Mouse (Mus musculus) intestine, embryonic 15.5 days (tissue): ENCODE measurements around the gene Plcxd2. TPM values are rescaled to one million over a fixed set of nuclear protein-coding genes. Genes with fewer than 3 reads are reported as not detected.
A peak's percentile ranks its signal among the peaks of the same experiment; 100 is the strongest.

Experiments
- ATAC-seq: fragments of 200-750 bp; cut with Nextera tagmentation; 2 replicates; pipeline ENCODE4 v1.8.0; 2017; ENCODE audit warnings: moderate TSS enrichment, moderate library complexity
- H3K27ac ChIP-seq: fragments of 300-500 bp; sonication (generic); 2 replicates; pipeline ENCODE4 v1.5.1; 2015; ENCODE audit warnings: mild to moderate bottlenecking, inconsistent platforms
- H3K27me3 ChIP-seq: fragments of 300-500 bp; sonication (generic); replicated peaks from 2 replicates; pipeline ENCODE4 v1.6.1; 2015; ENCODE audit warnings: inconsistent platforms
- H3K36me3 ChIP-seq: fragments of 300-500 bp; sonication (generic); 2 replicates; pipeline ENCODE4 v1.6.1; 2015; ENCODE audit warnings: inconsistent platforms
- H3K4me1 ChIP-seq: fragments of 300-500 bp; sonication (generic); replicated peaks from 2 replicates; pipeline ENCODE4 v1.6.1; 2015; ENCODE audit warnings: inconsistent platforms
- H3K4me2 ChIP-seq: fragments of 300-500 bp; sonication (generic); replicated peaks from 2 replicates; pipeline ENCODE4 v1.6.1; 2015; ENCODE audit warnings: mild to moderate bottlenecking, inconsistent platforms
- H3K4me3 ChIP-seq: fragments of 300-500 bp; sonication (generic); replicated peaks from 2 replicates; pipeline ENCODE4 v1.5.1; 2015; ENCODE audit warnings: inconsistent platforms
- H3K9ac ChIP-seq: fragments of 300-500 bp; sonication (generic); 2 replicates; pipeline ENCODE4 v1.6.1; 2015; ENCODE audit warnings: inconsistent platforms
- H3K9me3 ChIP-seq: fragments of 300-500 bp; sonication (generic); 2 replicates; pipeline ENCODE4 v1.6.1; 2016; ENCODE audit warnings: inconsistent platforms
- WGBS: fragments of 180-500 bp; shearing (Covaris S2); methylation state at CpG from one replicate; pipeline ENCODE4 v1.1.7; 2015; 5-methylcytosine and 5-hydroxymethylcytosine counted together
- polyA plus RNA-seq: library from polyadenylated mRNA; unstranded; fragments of >200 nt; fragmentation: Nextera tagmentation; extraction: Ambion mirVana; gene quantifications from 2 replicates; pipeline ENCODE4 v1.2.1, GENCODE M21; 2015

The Plcxd2 gene
- polyA plus RNA-seq, 1 experiment from 2014 or later: 2.5 TPM

DNA sequence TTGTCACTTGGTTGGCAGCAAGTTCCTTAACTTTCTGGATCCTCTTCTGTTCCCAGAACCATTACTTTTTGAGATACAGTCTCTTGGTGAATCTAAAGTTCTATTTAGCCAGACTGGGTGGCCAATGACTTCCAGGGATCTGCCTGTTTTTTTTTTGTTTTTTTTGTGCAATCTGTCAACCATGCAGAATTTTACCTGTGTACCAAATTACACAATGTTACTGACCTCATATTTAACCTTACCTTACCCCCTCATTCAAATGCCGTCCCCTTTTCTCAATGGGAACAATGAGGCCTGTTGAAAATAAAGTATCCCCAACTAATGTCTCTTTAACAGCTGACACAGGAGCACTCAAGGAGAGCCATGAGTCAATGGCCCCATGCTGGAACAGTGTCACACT is 33.8 kb downstream of the Plcxd2 start:
- Histone ChIP-seq H3K9me3 (no peaks in the 10 kb centered on the region), H3K4me1 (no peaks in the 10 kb centered on the region)
- 94% methylated on average over 1 of the region's 1 CpGs for WGBS

DNA sequence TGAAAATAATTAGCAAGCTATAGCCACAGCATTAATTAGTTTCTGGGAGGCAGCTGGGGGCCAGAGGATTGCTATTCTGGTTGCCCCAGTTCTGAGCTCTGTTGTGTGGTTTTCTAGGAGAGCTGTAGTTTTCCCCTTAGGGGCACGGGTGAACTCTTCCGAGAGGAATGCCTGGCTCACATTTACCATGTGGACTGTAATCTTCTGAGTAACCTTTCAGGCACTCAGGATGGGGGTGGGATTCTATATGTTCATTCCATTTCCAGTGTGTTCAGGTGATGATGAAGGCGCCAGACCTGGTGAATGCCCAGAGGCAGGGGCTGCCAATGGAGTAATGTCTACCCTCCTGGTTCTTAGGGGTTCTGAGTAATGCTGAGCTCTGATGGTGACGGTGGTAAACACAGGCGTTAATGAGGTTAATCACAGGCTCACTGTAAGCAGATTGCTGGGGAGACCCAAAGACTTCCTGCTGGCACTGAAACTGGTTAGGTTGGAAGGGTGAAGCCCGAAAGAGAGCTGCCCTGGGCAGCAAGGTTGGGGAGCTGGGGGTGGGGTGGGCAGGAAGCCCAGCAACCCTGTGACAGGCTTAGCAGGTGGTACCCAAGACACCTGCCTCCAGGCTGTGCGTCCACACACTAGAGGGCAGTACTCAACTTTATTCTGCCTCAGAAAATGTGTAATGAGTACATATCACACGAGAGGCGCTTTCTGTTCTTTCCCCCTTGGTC is 35.9 kb downstream of the Plcxd2 start:
- no peak overlapping the region for H3K4me2 ChIP-seq
- ATAC-seq: peak; percentile 56

More for the DNA sequence above, 33.8 kb downstream of the Plcxd2 start:
- Histone ChIP-seq H3K4me2 (no peak overlapping the region), H3K36me3 (no peaks in the 10 kb centered on the region), H3K27me3 (no peaks in the 10 kb centered on the region), H3K27ac (no peak overlapping the region), H3K4me3 (no peak overlapping the region), H3K9ac (no peak overlapping the region)
- no peak for ATAC-seq

DNA sequence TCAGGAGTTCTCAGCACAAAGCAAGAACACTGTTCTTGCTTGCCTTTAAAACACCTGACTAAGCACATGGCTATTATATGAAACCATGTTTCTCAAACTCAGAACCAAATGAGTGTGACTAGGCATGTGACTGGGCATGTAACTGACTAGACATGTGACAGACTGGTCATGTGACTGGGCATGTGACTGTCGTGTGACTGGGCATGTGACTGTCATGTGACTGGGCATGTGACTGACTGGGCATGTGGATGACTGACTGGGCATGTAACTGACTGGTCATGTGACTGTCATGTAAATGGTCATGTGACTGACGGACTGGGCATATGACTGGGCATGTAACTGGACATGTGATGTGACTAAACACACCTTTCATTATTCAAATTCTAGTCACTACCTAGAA is 39.8 kb downstream of the Plcxd2 start:
- Histone ChIP-seq H3K9ac (no peak overlapping the region), H3K4me1 (peaks cover 5% of the 10 kb centered on the region; the same call in 1 of the 2 replicates), H3K27ac (no peak overlapping the region), H3K36me3 (no peaks in the 10 kb centered on the region), H3K4me3 (no peak overlapping the region), H3K27me3 (no peaks in the 10 kb centered on the region), H3K9me3 (no peaks in the 10 kb centered on the region), H3K4me2 (no peak overlapping the region)
- ATAC-seq: no peak
- 86% methylated on average over 2 of the region's 2 CpGs for WGBS

More for the DNA sequence above, 35.9 kb downstream of the Plcxd2 start:
- H3K36me3 ChIP-seq: no peaks in the 10 kb centered on the region
- no peaks in the 10 kb centered on the region for H3K9me3 ChIP-seq
- no peak overlapping the region for H3K4me3 ChIP-seq
- no peak overlapping the region for H3K9ac ChIP-seq
- H3K27ac ChIP-seq: no peak overlapping the region
- whole genome bisulfite sequencing: 58% methylated on average over 9 of the region's 9 CpGs
- no peaks in the 10 kb centered on the region for H3K4me1 ChIP-seq
- no peaks in the 10 kb centered on the region for H3K27me3 ChIP-seq

GRCm38 (mm10) chr16:45968716-45969115 is 41.3 kb downstream of the Plcxd2 start:
- Histone ChIP-seq H3K9ac (no peak overlapping the region), H3K27ac (no peak overlapping the region), H3K27me3 (no peaks in the 10 kb centered on the region), H3K4me1 (peaks cover 5% of the 10 kb centered on the region; the same call in 1 of the 2 replicates), H3K9me3 (no peaks in the 10 kb centered on the region), H3K4me3 (no peak overlapping the region), H3K4me2 (no peak overlapping the region), H3K36me3 (no peaks in the 10 kb centered on the region)
- no peak for ATAC-seq
- WGBS: 76% methylated on average over 5 of the region's 5 CpGs

GRCm38 (mm10) chr16:45967471-45967870 is 42.5 kb downstream of the Plcxd2 start:
- H3K27ac ChIP-seq: no peak overlapping the region
- H3K4me2 ChIP-seq: no peak overlapping the region
- WGBS: 8% methylated on average over 7 of the region's 7 CpGs
- peak; percentile 79 for ATAC-seq
- no peaks in the 10 kb centered on the region for H3K9me3 ChIP-seq
- H3K27me3 ChIP-seq: no peaks in the 10 kb centered on the region
- no peak overlapping the region for H3K4me3 ChIP-seq
- H3K4me1 ChIP-seq: peaks cover 12% of the 10 kb centered on the region
- no peaks in the 10 kb centered on the region for H3K36me3 ChIP-seq
- H3K9ac ChIP-seq: no peak overlapping the region

DNA sequence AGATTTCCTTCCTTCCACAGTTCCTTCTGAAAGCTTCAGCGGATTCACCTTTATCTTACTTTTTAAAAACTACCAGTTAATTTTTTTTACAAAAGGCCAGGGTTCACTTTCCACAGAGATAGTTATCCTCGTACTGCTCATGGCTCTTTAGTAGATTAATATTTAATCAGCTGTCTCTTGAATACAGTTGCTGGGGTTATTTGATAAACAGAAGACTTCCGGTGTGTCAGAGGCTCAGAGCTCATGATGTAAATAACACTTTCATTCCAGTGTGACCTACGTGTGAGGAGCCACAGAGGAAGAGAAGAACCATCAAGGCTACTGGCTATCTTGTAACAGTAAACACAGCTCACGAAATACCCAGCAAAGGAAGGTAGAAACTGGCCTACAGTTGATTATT is 43.4 kb downstream of the Plcxd2 start:
- Histone ChIP-seq H3K27ac (no peak overlapping the region), H3K27me3 (no peaks in the 10 kb centered on the region), H3K4me2 (no peak overlapping the region), H3K4me1 (peaks cover 15% of the 10 kb centered on the region), H3K9me3 (no peaks in the 10 kb centered on the region), H3K4me3 (no peak overlapping the region), H3K36me3 (no peaks in the 10 kb centered on the region), H3K9ac (no peak overlapping the region)
- 24% methylated on average over 5 of the region's 5 CpGs for WGBS
- ATAC-seq: peak; percentile 61

DNA sequence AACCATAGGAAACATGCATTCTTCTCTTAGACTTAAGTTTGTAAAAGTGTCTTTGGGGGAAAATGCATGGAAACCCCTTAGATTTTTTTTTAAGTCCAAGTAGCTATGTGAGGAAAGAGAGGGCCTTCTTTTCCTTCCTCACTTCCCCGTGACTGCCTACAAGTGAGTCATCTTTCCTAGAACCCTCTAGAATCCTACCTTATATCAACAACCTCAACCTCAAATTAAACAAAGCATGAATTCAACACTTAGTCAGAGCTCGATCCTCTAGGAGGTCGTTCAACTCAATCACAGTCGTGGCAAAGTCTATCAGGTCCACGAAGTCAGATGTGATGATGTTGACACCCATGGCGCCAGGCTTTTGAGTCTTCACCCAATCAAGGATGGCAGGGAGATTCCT is 45.2 kb downstream of the Plcxd2 start:
- Histone ChIP-seq H3K4me3 (no peak overlapping the region), H3K9ac (no peak overlapping the region), H3K9me3 (no peaks in the 10 kb centered on the region), H3K36me3 (no peaks in the 10 kb centered on the region), H3K27me3 (no peaks in the 10 kb centered on the region), H3K4me1 (peaks cover 15% of the 10 kb centered on the region), H3K4me2 (no peak overlapping the region), H3K27ac (no peak overlapping the region)
- ATAC-seq: no peak
- 66% methylated on average over 6 of the region's 6 CpGs for WGBS

DNA sequence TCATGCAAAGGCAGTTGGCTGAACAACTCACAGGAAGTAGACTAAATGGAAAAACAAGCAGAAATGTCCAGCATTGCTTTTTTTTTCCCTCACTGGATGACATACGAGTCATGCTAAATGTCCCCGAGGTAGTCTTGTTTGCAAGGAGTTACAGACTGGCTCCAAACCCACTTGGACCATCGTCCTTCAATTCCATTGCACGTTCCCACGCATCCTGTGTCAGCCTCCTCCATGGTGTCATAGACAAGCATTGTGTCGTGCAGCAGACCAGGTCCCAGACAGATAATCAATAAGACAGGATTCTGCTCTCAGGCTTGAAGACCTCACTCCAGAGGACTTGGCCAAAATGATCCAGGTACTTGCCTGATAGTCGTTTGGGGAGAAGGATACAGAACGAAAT is 46.2 kb downstream of the Plcxd2 start:
- Histone ChIP-seq H3K4me2 (no peak overlapping the region), H3K36me3 (no peaks in the 10 kb centered on the region), H3K27ac (no peak overlapping the region), H3K4me1 (peaks cover 15% of the 10 kb centered on the region), H3K9ac (no peak overlapping the region), H3K27me3 (no peaks in the 10 kb centered on the region), H3K4me3 (no peak overlapping the region), H3K9me3 (no peaks in the 10 kb centered on the region)
- WGBS: 75% methylated on average over 8 of the region's 8 CpGs
- ATAC-seq: no peak

DNA sequence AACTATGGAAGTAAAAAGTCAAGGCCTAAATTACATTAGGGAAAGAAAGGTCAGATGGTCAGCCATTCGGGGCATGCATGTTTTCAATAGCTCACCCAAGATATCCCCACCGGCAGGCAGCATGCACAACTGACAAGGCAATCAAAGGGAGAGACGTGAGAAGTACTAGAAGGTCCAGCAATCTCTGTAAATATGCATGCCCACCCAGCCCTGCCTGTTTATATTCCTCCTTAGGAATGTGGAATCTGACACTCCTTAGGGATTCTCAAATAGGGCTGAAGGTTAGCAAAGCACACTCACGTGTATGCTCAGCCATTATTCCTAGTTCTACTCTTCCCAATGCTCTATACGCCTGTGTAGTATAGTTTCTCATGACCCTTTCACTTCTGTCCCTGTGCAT is 46.9 kb downstream of the Plcxd2 start:
- ATAC-seq: no peak; the same call in 1 of the 2 replicates
- Histone ChIP-seq H3K36me3 (no peaks in the 10 kb centered on the region), H3K9ac (no peak overlapping the region), H3K27ac (peak overlapping the region; percentile 22; the same call in 1 of the 2 replicates), H3K4me3 (no peak overlapping the region), H3K9me3 (no peaks in the 10 kb centered on the region), H3K4me2 (no peak overlapping the region), H3K4me1 (peaks cover 15% of the 10 kb centered on the region), H3K27me3 (no peaks in the 10 kb centered on the region)
- 33% methylated on average over 5 of the region's 5 CpGs for WGBS

- no peak for ATAC-seq
- H3K27ac ChIP-seq: no peak overlapping the region
- no peak overlapping the region for H3K4me2 ChIP-seq
- WGBS: 73% methylated on average over 3 of the region's 3 CpGs
- no peak overlapping the region for H3K9ac ChIP-seq
- no peaks in the 10 kb centered on the region for H3K27me3 ChIP-seq
- no peaks in the 10 kb centered on the region for H3K36me3 ChIP-seq
- no peak overlapping the region for H3K4me3 ChIP-seq
- H3K4me1 ChIP-seq: peaks cover 10% of the 10 kb centered on the region; the same call in 1 of the 2 replicates
- no peaks in the 10 kb centered on the region for H3K9me3 ChIP-seq
These were observed 49.0 kb downstream of the Plcxd2 start for GRCm38 (mm10) chr16:45960978-45961377.

DNA sequence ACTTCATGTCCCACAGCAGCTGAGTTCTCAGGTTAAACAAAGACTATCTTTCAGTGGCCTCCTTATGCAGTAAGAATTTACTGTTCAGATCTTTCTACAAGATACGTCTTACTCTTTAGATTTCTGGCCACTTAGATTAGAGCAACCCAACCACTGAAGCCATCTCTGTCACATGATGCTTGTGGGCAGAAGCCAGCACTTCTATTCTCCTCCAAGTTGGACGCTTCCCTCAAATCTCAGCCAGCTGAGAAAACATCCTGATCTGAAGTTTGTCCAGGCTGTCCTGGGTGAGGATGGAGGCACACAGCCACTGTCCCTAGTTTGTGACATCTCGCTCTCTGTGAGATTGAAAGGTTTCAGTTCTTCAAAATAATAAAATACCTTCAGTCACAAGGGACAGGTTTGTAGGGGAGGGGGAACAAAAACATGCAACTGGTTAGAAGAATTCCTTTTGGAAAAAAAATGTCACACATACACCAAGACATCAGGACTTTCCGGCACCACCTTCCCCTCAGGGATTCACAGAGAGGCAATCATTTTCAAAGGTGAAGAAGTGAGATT is 53.5 kb downstream of the Plcxd2 start:
- Histone ChIP-seq H3K27me3 (no peaks in the 10 kb centered on the region), H3K9me3 (no peaks in the 10 kb centered on the region), H3K27ac (no peak overlapping the region), H3K4me3 (no peak overlapping the region), H3K4me2 (no peak overlapping the region), H3K36me3 (no peaks in the 10 kb centered on the region), H3K4me1 (no peaks in the 10 kb centered on the region), H3K9ac (no peak overlapping the region)
- WGBS: 82% methylated on average over 4 of the region's 4 CpGs
- no peak for ATAC-seq

DNA sequence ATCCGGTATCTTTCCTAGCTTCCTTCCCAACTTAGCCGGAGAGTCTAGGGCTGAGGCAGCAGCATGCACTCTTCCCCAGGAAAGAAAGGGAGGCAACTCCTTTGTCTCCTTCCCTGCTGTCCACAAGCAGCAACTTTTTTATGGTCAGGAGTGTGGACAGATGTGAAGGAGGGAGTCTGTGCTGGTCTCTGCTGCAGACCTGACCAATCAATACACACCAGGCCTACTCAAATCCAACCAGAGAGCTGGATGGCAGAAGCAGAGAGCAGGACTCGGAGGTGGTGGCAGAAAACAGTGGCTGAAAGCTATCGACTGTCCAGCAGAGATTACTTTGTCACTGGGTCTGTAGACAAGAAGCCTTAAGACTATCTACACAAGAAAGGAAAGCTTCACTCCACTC is 56.6 kb downstream of the Plcxd2 start, which contains the start of gene Phldb2:
Gene Phldb2 (minus strand): TSS at position 205 of the 400 bp plus-strand sequence.
- Histone ChIP-seq H3K4me3 (no peak within 1 kb of the TSS; the same call in 1 of the 2 replicates), H3K4me1 (no peaks in the 10 kb centered on the region), H3K9me3 (no peaks in the 10 kb centered on the region), H3K9ac (no peak within 1 kb of the TSS), H3K4me2 (peak within 1 kb of the TSS; percentile 38), H3K27ac (peak within 1 kb of the TSS; percentile 68), H3K27me3 (no peaks in the 10 kb centered on the region), H3K36me3 (no peaks in the 10 kb centered on the region)
- peak; percentile 40 for ATAC-seq
- 49% methylated on average over 4 of the region's 4 CpGs for WGBS

DNA sequence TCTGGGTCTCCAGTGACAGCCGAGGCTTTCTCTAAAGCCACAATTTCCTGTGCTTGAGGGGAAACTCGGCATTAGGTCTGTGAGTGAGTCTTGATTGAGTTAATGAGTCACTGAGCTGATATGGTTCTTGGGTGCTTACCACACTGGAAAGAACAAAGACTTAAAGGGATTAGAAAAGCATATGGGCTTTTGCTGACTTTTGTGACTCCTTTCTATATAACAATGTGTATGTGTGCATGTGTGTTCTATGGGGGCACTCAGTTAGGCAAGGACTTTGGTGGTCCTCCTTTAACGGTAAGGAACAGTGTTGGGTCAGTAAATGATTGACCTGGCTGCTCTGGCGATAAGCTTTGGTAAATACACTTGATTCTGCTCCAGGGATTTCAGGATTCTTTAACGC is 57.5 kb downstream of the Plcxd2 start:
- no peaks in the 10 kb centered on the region for H3K4me1 ChIP-seq
- H3K9me3 ChIP-seq: no peaks in the 10 kb centered on the region
- peak overlapping the region; percentile 68; the same call in 1 of the 2 replicates for H3K27ac ChIP-seq
- peak overlapping the region; percentile 38 for H3K4me2 ChIP-seq
- no peaks in the 10 kb centered on the region for H3K27me3 ChIP-seq
- H3K9ac ChIP-seq: no peak overlapping the region
- no peak overlapping the region; the same call in 1 of the 2 replicates for H3K4me3 ChIP-seq
- WGBS: 34% methylated on average over 5 of the region's 5 CpGs
- H3K36me3 ChIP-seq: no peaks in the 10 kb centered on the region
- peak; percentile 92 for ATAC-seq
